Mouse (Mus musculus) brain, embryonic 14.5 days (tissue): ENCODE results near the gene Alkbh4.
"Not testable (repeated sequence)": the region's sequence is repeated elsewhere in the genome, so short reads cannot be mapped to it uniquely, and the experiment has no call there.

Experiments
- CTCF ChIP-seq: fragments of 200-500 bp; IDR thresholded peaks from 2 replicates; pipeline ENCODE4 v1.5.1; 2012; ENCODE audit warnings: inconsistent platforms, mild to moderate bottlenecking, moderate library complexity, borderline replicate concordance; ENCODE audit not compliant: insufficient read depth, insufficient read length; ENCODE audit errors: extremely low read depth
- POLR2A ChIP-seq: fragments of 200-500 bp; IDR thresholded peaks from 2 replicates; pipeline ENCODE4 v1.6.1; 2012; ENCODE audit warnings: mild to moderate bottlenecking, inconsistent platforms, borderline replicate concordance; ENCODE audit not compliant: poor library complexity, insufficient read depth, insufficient read length, severe bottlenecking; ENCODE audit errors: extremely low read depth

DNA sequence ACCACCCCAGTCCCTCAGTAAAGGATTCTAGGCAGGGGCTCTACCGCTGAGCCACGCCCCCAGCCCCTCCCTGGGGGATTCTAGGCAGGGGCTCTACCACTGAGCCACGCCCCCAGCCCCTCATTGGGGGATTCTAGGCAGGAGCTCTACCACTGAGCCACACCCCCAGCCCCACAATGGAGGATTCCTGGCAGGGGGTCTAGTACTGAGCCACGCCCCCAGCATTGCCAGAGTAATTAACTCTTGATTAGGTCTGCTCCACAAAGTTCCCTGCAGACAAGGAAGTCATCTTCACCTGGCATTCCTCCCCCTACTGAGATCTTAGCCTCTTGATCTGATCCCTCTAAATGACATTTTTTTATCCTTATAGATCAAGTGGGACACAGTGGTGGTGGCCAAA lies 22.4 kb upstream of the Alkbh4 start:
- TF ChIP-seq CTCF, POLR2A: not testable (repeated sequence)
